Mouse (Mus musculus) A20 (cell line): Measurements from ENCODE around the gene 4931406P16Rik.

Source experiments
- DNase-seq: peaks from one replicate; pipeline ENCODE4 v3.0.0-alpha.2; 2011; ENCODE audit warnings: low read depth, low spot score

4931406P16Rik gene

GRCm38 (mm10) chr7:34313443-34313875, at the start of gene 4931406P16Rik:
Gene 4931406P16Rik, minus strand, starts transcription at chr7:34313551.
- peak; percentile 92 for DNase-seq

GRCm38 (mm10) chr7:34355629-34356028, 42.3 kb upstream of the 4931406P16Rik start:
- DNase-seq = peak; percentile 47

GRCm38 (mm10) chr7:34351997-34352396, 38.6 kb upstream of the 4931406P16Rik start:
- DNase-seq = peak; percentile 56

- no peak for DNase-seq
Measured at GRCm38 (mm10) chr7:34350166-34350565, 36.8 kb upstream of the 4931406P16Rik start.

GRCm38 (mm10) chr7:34348011-34348410, 34.7 kb upstream of the 4931406P16Rik start:
- no peak for DNase-seq

- no peak for DNase-seq
Measured at GRCm38 (mm10) chr7:34347041-34347440, 33.7 kb upstream of the 4931406P16Rik start.

GRCm38 (mm10) chr7:34346505-34346904, 33.2 kb upstream of the 4931406P16Rik start:
- DNase-seq = no peak

GRCm38 (mm10) chr7:34342040-34342793, 28.9 kb upstream of the 4931406P16Rik start:
- no peak for DNase-seq

GRCm38 (mm10) chr7:34340841-34341240, 27.5 kb upstream of the 4931406P16Rik start:
- DNase-seq = no peak

GRCm38 (mm10) chr7:34339164-34339489, 25.8 kb upstream of the 4931406P16Rik start:
- peak; percentile 45 for DNase-seq

GRCm38 (mm10) chr7:34338445-34339163, 25.3 kb upstream of the 4931406P16Rik start:
- DNase-seq = peak; percentile 88

GRCm38 (mm10) chr7:34337268-34337667, 23.9 kb upstream of the 4931406P16Rik start:
- peak; percentile 87 for DNase-seq

GRCm38 (mm10) chr7:34336545-34336944, 23.2 kb upstream of the 4931406P16Rik start:
- DNase-seq = peak; percentile 59

- DNase-seq = no peak
Measured at GRCm38 (mm10) chr7:34327493-34327892, 14.1 kb upstream of the 4931406P16Rik start.

- DNase-seq = no peak
Measured at GRCm38 (mm10) chr7:34324857-34325256, 11.5 kb upstream of the 4931406P16Rik start.

- DNase-seq = no peak
Measured at GRCm38 (mm10) chr7:34324005-34324404, 10.7 kb upstream of the 4931406P16Rik start.

GRCm38 (mm10) chr7:34323351-34323750, 10.0 kb upstream of the 4931406P16Rik start:
- DNase-seq = no peak

- no peak for DNase-seq
Measured at GRCm38 (mm10) chr7:34321958-34322357, 8.6 kb upstream of the 4931406P16Rik start.

GRCm38 (mm10) chr7:34321119-34321518, 7.8 kb upstream of the 4931406P16Rik start:
- DNase-seq = no peak

GRCm38 (mm10) chr7:34319957-34320356, 6.6 kb upstream of the 4931406P16Rik start:
- DNase-seq = no peak

- DNase-seq = no peak
Measured at GRCm38 (mm10) chr7:34319123-34319522, 5.8 kb upstream of the 4931406P16Rik start.

- DNase-seq = no peak
Measured at GRCm38 (mm10) chr7:34317901-34318476, 4.6 kb upstream of the 4931406P16Rik start.
